Mouse (Mus musculus) myocyte (in vitro differentiated cells): ENCODE data around the gene Fam129b. TPM values are rescaled to one million over a fixed set of nuclear protein-coding genes. Genes with fewer than 3 reads are reported as not detected.

ENCODE experiments used
- H3K27me3 ChIP-seq: one replicate; pipeline ENCODE4 v1.6.1; 2011; ENCODE audit not compliant: control insufficient read depth, insufficient read depth, insufficient read length
- H3K36me3 ChIP-seq: one replicate; pipeline ENCODE4 v1.6.1; 2011; ENCODE audit not compliant: control insufficient read depth, insufficient read depth
- H3K4me2 ChIP-seq: one replicate; pipeline ENCODE4 v1.6.1; 2011; ENCODE audit warnings: low read depth, control low read depth
- H3K4me3 ChIP-seq: one replicate; pipeline ENCODE4 v1.5.1; 2011; ENCODE audit warnings: mild to moderate bottlenecking, control low read depth, moderate library complexity
- H3K79me2 ChIP-seq: one replicate; pipeline ENCODE4 v1.6.1; 2011; ENCODE audit not compliant: control insufficient read depth, insufficient read depth
- H3ac ChIP-seq: one replicate; pipeline ENCODE4 v1.6.1; 2011; ENCODE audit not compliant: control insufficient read depth, insufficient read length
- CEBPB ChIP-seq: IDR thresholded peaks from 2 replicates; pipeline ENCODE4 v1.6.1; 2011; ENCODE audit warnings: mild to moderate bottlenecking, moderate library complexity; ENCODE audit not compliant: poor library complexity, insufficient read depth, severe bottlenecking
- E2F4 ChIP-seq: IDR thresholded peaks from one replicate; pipeline ENCODE4 v1.6.1; 2011; ENCODE audit warnings: mild to moderate bottlenecking, control low read depth, moderate library complexity; ENCODE audit not compliant: insufficient read depth
- MAX ChIP-seq: IDR thresholded peaks from one replicate; pipeline ENCODE4 v1.6.1; 2011; ENCODE audit warnings: low read depth, mild to moderate bottlenecking, control low read depth
- MYOD1 ChIP-seq, 3 experiments: IDR thresholded peaks; one replicate each; pipeline ENCODE4 v1.6.1; 2011; ENCODE audit warnings: control low read depth in 2 of 3, low read depth in 2 of 3, mild to moderate bottlenecking in 2 of 3, moderate library complexity in 1 of 3; ENCODE audit not compliant: insufficient read length in 2 of 3, control insufficient read depth in 1 of 3
- MYOG ChIP-seq, 3 experiments: IDR thresholded peaks; one replicate each; pipeline ENCODE4 v1.6.1; 2011; ENCODE audit warnings: control low read depth in 2 of 3, low read depth in 2 of 3, mild to moderate bottlenecking in 2 of 3; ENCODE audit not compliant: insufficient read length in 2 of 3, control insufficient read depth in 1 of 3, insufficient read depth in 1 of 3
- POLR2A ChIP-seq: IDR thresholded peaks from one replicate; pipeline ENCODE4 v1.6.1; 2011; ENCODE audit warnings: low read depth, mild to moderate bottlenecking, control low read depth, moderate library complexity; ENCODE audit not compliant: insufficient read length
- POLR2AphosphoS2 ChIP-seq: IDR thresholded peaks from one replicate; pipeline ENCODE4 v1.6.1; 2011; ENCODE audit warnings: low read depth, control low read depth; ENCODE audit not compliant: insufficient read length
- REST ChIP-seq: IDR thresholded peaks from one replicate; pipeline ENCODE4 v1.6.1; 2011; ENCODE audit warnings: mild to moderate bottlenecking, control low read depth, moderate library complexity; ENCODE audit not compliant: insufficient read depth, insufficient read length
- SRF ChIP-seq: IDR thresholded peaks from one replicate; pipeline ENCODE4 v1.6.1; 2011; ENCODE audit warnings: low read depth; ENCODE audit not compliant: control insufficient read depth, insufficient read length
- TCF12 ChIP-seq: IDR thresholded peaks from one replicate; pipeline ENCODE4 v1.6.1; 2011; ENCODE audit warnings: mild to moderate bottlenecking, control low read depth; ENCODE audit not compliant: poor library complexity, insufficient read depth, severe bottlenecking
- TCF3 ChIP-seq: IDR thresholded peaks from one replicate; pipeline ENCODE4 v1.6.1; 2011; ENCODE audit warnings: low read depth, control low read depth; ENCODE audit not compliant: insufficient read length
- USF1 ChIP-seq: IDR thresholded peaks from one replicate; pipeline ENCODE4 v1.6.1; 2011; ENCODE audit warnings: low read depth, mild to moderate bottlenecking, control low read depth, moderate library complexity
- polyA plus RNA-seq: library from polyadenylated mRNA; unstranded; fragments of >200 nt; fragmentation: generic; extraction: Trizol; gene quantifications from one replicate; pipeline ENCODE4 v1.2.1, GENCODE M21; 2012; ENCODE audit warnings: missing spikeins

Fam129b gene
- polyA plus RNA-seq, 1 experiment, result 204 TPM

DNA sequence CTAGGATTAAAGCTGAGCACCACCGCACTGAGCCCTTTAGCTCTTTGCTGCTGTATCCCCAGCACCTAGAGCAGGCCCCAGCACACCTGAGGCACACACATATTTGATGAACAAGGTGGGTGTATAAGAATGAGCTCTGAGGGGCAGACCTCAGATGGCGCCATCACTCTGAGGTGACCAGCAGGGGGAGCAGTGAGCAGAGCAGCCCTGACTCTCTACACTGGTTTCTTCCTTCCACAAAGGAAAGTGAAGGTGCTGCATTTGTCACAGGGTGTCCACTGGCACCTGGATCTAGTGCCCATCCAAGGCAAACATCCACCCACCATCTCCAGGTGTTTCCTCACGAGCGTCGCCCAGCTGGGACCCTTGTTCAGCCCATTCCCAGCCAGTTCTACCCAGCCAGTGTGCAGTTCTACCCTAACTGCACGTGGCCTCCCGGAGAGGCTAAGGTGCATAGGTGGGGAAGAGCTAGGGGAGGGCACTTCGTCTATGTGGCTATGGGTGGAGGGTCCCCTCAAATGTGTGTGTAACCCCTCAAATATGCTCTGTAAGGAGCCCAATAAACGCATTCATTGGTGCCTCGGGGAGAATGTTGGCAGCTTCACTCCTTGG, 16.8 kb upstream of the Fam129b start:
- no peaks in the 10 kb centered on the region for H3K79me2 ChIP-seq
- H3K36me3 ChIP-seq, result no peaks in the 10 kb centered on the region
- H3K4me3 ChIP-seq, result no peak overlapping the region
- no peak for TF ChIP-seq USF1
- no peak for TF ChIP-seq TCF3
- no peak for TF ChIP-seq SRF
- TF ChIP-seq POLR2A, result no peak
- no peak for TF ChIP-seq MYOD1 (IDR thresholded peaks at IDR 0.05; ENCODE audit: control insufficient read depth in 1 of 3, insufficient read length in 2 of 3, low read depth in 2 of 3)
- TF ChIP-seq REST, result no peak
- no peak for TF ChIP-seq CEBPB
- no peaks in the 10 kb centered on the region for H3K27me3 ChIP-seq
- no peak overlapping the region for H3K4me2 ChIP-seq
- no peak overlapping the region for H3ac ChIP-seq

DNA sequence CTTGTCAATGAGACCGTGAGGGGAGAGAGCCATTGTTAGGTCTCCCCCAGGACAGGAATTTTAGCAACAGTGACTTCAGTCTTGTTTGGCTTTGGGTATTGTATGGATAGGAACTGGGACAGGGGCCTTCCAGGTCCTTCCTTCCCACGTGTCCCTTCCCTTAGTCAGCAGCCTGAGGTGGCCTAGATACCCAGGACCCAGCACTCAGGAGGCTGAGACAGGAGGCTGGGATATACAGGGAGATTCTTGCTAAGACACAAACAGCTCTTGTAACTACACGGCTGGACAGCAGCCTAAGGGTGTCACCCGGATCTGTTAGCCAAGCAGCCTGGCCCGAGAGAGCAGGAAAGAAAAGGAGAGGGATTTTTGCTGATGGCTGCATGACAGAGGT, 16.3 kb upstream of the Fam129b start:
- no peaks in the 10 kb centered on the region for H3K79me2 ChIP-seq
- H3K4me2 ChIP-seq, result no peak overlapping the region
- no peaks in the 10 kb centered on the region for H3K36me3 ChIP-seq
- no peak overlapping the region for H3K4me3 ChIP-seq
- H3ac ChIP-seq, result no peak overlapping the region
- TF ChIP-seq E2F4 (no peak), TCF12 (no peak), MYOD1 (IDR thresholded peaks at IDR 0.05; ENCODE audit: control insufficient read depth in 1 of 3, insufficient read length in 2 of 3, low read depth in 2 of 3) (no peak)
- no peaks in the 10 kb centered on the region for H3K27me3 ChIP-seq

DNA sequence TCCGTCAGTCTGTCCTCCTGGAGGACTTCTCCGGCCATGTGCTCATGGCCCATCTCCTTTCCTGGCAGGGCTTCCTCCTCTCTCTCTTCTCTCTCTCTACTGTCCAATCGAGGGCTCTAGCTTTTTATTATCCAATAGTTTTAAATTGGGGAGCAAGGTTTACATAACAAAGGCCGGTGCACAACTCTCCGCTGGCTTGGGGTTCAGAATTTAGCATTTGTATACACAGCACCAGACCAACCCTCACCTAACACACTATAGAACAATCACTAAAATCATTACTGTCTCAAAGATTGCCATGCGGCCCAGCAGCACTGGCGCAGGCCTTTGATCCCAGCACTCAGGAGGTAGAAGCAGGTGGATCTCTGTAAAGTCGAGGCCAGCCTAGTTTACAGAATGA, 15.1 kb upstream of the Fam129b start:
- TF ChIP-seq MYOD1 (IDR thresholded peaks at IDR 0.05; ENCODE audit: control insufficient read depth in 1 of 3, insufficient read length in 2 of 3, low read depth in 2 of 3), result no peak
- no peak for TF ChIP-seq MAX
- no peak for TF ChIP-seq USF1
- no peak overlapping the region for H3K4me2 ChIP-seq
- no peaks in the 10 kb centered on the region for H3K79me2 ChIP-seq
- H3K4me3 ChIP-seq, result no peak overlapping the region
- H3K27me3 ChIP-seq, result no peaks in the 10 kb centered on the region
- no peaks in the 10 kb centered on the region for H3K36me3 ChIP-seq
- H3ac ChIP-seq, result no peak overlapping the region

DNA sequence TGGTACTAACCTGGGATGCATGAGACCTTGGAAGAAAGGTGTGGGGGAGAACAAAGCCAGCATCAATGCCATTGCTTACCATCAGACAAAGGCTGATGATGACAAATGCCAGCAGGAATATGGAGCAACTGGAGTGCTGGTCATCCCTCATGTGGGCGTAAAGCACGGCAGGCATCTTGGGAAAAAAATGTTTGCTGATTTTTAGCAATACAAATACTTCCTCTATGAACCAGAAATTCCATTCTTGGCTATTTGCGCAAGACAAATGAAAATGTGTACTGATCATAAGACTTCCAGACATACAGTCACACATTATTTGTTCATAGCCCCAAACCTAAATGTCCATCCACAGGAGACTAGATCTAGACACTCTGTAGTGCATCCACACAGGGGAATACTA, 12.6 kb upstream of the Fam129b start:
- TF ChIP-seq TCF3, result no peak
- no peak for TF ChIP-seq MYOD1 (IDR thresholded peaks at IDR 0.05; ENCODE audit: control insufficient read depth in 1 of 3, insufficient read length in 2 of 3, low read depth in 2 of 3)
- TF ChIP-seq SRF, result no peak
- TF ChIP-seq USF1, result no peak
- no peak for TF ChIP-seq MAX
- no peak for TF ChIP-seq CEBPB
- TF ChIP-seq E2F4, result no peak
- no peak for TF ChIP-seq MYOG (IDR thresholded peaks at IDR 0.05; ENCODE audit: control insufficient read depth in 1 of 3, insufficient read depth in 1 of 3, insufficient read length in 2 of 3, low read depth in 2 of 3)
- no peak for TF ChIP-seq TCF12
- TF ChIP-seq REST, result no peak
- TF ChIP-seq POLR2A, result no peak
- no peak for TF ChIP-seq POLR2AphosphoS2
- no peaks in the 10 kb centered on the region for H3K27me3 ChIP-seq
- no peaks in the 10 kb centered on the region for H3K79me2 ChIP-seq
- H3K36me3 ChIP-seq, result no peaks in the 10 kb centered on the region
- no peak overlapping the region for H3K4me2 ChIP-seq
- no peak overlapping the region for H3K4me3 ChIP-seq
- no peak overlapping the region for H3ac ChIP-seq

DNA sequence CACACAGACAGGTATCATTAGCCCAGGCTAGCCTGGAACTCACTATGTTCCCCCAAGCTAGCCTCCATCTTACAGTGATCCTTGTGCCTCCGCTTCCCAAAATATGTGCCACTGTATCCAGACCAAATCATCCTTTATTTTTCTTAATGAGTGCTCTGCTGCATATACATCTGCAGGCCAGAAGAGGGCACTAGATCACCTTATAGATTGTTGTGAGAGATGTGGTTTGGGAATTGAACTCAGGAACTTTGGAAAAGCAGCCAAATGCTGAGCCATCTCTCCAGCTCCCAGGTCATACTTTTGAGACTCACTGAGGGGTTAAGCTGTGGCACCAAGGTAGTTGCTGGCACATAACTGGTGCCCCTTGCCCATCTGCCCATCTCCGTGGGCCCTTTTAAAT, 11.2 kb upstream of the Fam129b start:
- Histone ChIP-seq H3K4me2 (no peak overlapping the region), H3K27me3 (no peaks in the 10 kb centered on the region), H3K36me3 (no peaks in the 10 kb centered on the region), H3K4me3 (no peak overlapping the region), H3ac (no peak overlapping the region), H3K79me2 (no peaks in the 10 kb centered on the region)
- TF ChIP-seq POLR2A (no peak), MYOD1 (IDR thresholded peaks at IDR 0.05; ENCODE audit: control insufficient read depth in 1 of 3, insufficient read length in 2 of 3, low read depth in 2 of 3) (no peak), REST (no peak), MAX (no peak), CEBPB (no peak), TCF12 (no peak), SRF (no peak), POLR2AphosphoS2 (no peak), USF1 (no peak)
